Mouse (Mus musculus) embryonic stem cell, embryonic (primary cell): ENCODE data around the gene Tepp.

Experiments used
- CTCF ChIA-PET, 4 experiments: fragments of 300-600 bp in 2 of 4; fragments of 350-600 bp in 2 of 4; sonication (Branson Sonifier 250); formaldehyde crosslinking; loops; one replicate each; lab custom pipeline; 2022; ENCODE audit warnings: inconsistent platforms in 2 of 4; lab: Charles Lee
- POLR2A ChIA-PET, 4 experiments: fragments of 300-600 bp in 2 of 4; fragments of 350-600 bp in 2 of 4; sonication (Branson Sonifier 250); formaldehyde crosslinking; loops; one replicate each; lab custom pipeline; 2022; ENCODE audit warnings: antibody characterized with exemption in 4 of 4, inconsistent platforms in 1 of 4; lab: Charles Lee

The Tepp gene

GRCm38 (mm10) chr8:95369581-95370326 is 59.4 kb downstream of the Tepp start:
- ChIA-PET POLR2A (interaction anchor here in 3 of 4 experiments (0.5 to 3.2 kb wide), 16 partner anchors 7 to 434 kb away, joined by 3 to 26 read pairs (median 4); partner anchors contain the start of genes Mmp15 (in 2 of the 3), Usb1 (in 2 of the 3) and Zfp319 (in 1 of the 3)), CTCF (interaction anchor here in 2 of 4 experiments (0.5 to 1.4 kb wide), 8 partner anchors 17 to 835 kb away, joined by 3 to 13 read pairs (median 4); partner anchors contain the start of gene Mmp15 (in 2 of the 2))

- CTCF ChIA-PET, result interaction anchor here in 3 of 4 experiments (0.6 to 1.6 kb wide), 6 partner anchors 42 to 365 kb away, joined by 3 to 8 read pairs (median 3); no protein-coding TSS in a partner anchor
- POLR2A ChIA-PET, result interaction anchor here in 2 of 4 experiments (0.5 to 1.1 kb wide), 5 partner anchors 9 to 501 kb away, joined by 3 to 5 read pairs (median 3); partner anchors contain the start of gene Mmp15 (in 1 of the 2)
These were observed 63.1 kb downstream of the Tepp start for GRCm38 (mm10) chr8:95373389-95374002.

DNA sequence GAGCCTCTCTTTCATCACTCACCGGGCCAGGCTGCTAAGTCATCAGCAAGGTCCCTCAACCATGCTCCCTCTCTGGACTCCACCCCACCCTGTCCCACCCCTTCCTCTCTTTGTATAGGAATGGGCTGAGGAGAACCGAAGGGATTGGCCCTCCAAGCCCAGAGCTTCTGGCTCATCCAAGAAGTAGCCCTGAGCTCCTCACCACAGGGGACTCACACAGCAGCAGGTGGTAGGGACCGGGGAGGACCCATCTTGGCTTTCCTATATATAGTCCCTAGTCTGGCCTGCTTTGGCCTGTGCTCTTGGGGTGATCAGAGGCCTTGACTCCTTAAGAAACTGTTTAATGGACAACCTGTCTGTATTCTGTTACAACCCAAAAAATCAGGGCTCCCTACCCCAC is 64.1 kb downstream of the Tepp start:
- POLR2A ChIA-PET, result interaction anchor here in 2 of 4 experiments (1.4 to 1.6 kb wide), 2 partner anchors 10 to 42 kb away, joined by 3 read pairs; partner anchors contain the start of genes Usb1 (in 1 of the 2) and Zfp319 (in 1 of the 2)
- CTCF ChIA-PET, result interaction anchor here in 2 of 4 experiments (0.7 to 1.6 kb wide), 4 partner anchors 43 to 62 kb away, joined by 3 to 4 read pairs (median 3); no protein-coding TSS in a partner anchor

- ChIA-PET POLR2A (interaction anchor here in 3 of 4 experiments (0.6 to 1.6 kb wide), 4 partner anchors 9 to 323 kb away, joined by 3 to 6 read pairs (median 3); partner anchors contain the start of genes Usb1 (in 1 of the 3) and Zfp319 (in 1 of the 3)), CTCF (interaction anchor here in 1 of 4 experiments (1.3 kb wide), 1 partner anchor 52 kb away, joined by 3 read pairs; no protein-coding TSS in a partner anchor)
These were observed 65.1 kb downstream of the Tepp start for GRCm38 (mm10) chr8:95375374-95375930.
